Mouse (Mus musculus): ENCODE results near the gene Cntnap5b. TPM values are rescaled to one million over a fixed set of nuclear protein-coding genes. Genes with fewer than 3 reads are reported as not detected.
"Not testable (repeated sequence)": the region's sequence is repeated elsewhere in the genome, so short reads cannot be mapped to it uniquely, and the experiment has no call there.

Gene Cntnap5b
- total and polyA plus RNA-seq, 3 experiments = not detected

GRCm38 (mm10) chr1:99970184-99971086 is 197.9 kb downstream of the Cntnap5b start:
- no peak for TF ChIP-seq NRF1 (IDR thresholded peaks at IDR 0.05; ENCODE audit: low read depth, low read length)
- TF ChIP-seq NELFE (IDR thresholded peaks at IDR 0.05; ENCODE audit: low read depth, low read length) = no peak
- H3K9ac ChIP-seq (ENCODE audit: insufficient read depth, low read depth) = no peak overlapping the region
- DNase-seq (ENCODE audit: extremely low read depth) = no peak

GRCm38 (mm10) chr1:100001226-100001625 is 228.7 kb downstream of the Cntnap5b start:
- H3K9me3 ChIP-seq (replicated peaks; ENCODE audit: low read length) = peaks cover 28% of the 10 kb centered on the region
- H3K4me3 ChIP-seq (replicated peaks in 1 of 3; ENCODE audit: low read depth in 2 of 3, low read length in 2 of 3, poor library complexity in 1 of 3); H3K79me2 ChIP-seq (replicated peaks; ENCODE audit: control insufficient read depth, extremely low read depth, insufficient read depth, poor library complexity, severe bottlenecking); in situ Hi-C loops (cut with MboI; ENCODE audit: low pct_ligation_motif_present, low pct_unique_long_range_greater_than_20kb, low sequenced_read_pairs); dilution Hi-C loops (cut with MboI; ENCODE audit: extremely low pct_ligation_motif_present, extremely low pct_unique_long_range_greater_than_20kb, low sequenced_read_pairs); DNase-seq (ENCODE audit: extremely low read depth); H3K27ac ChIP-seq (ENCODE audit: insufficient read depth, low read depth); H3K4me2 ChIP-seq (ENCODE audit: insufficient read depth, low read depth, poor library complexity, severe bottlenecking); H3K4me1 ChIP-seq (ENCODE audit: control insufficient read depth in 1 of 2, insufficient read depth in 2 of 2); H3K27me3 ChIP-seq (replicated peaks); H3K9ac ChIP-seq (ENCODE audit: insufficient read depth, low read depth); H3K36me3 ChIP-seq (replicated peaks in 1 of 2; ENCODE audit: control insufficient read depth in 1 of 2, insufficient read depth in 1 of 2, low read length in 1 of 2): not testable (repeated sequence)

More at GRCm38 (mm10) chr1:99970184-99971086, 197.9 kb downstream of the Cntnap5b start:
- Histone ChIP-seq H3K27ac (ENCODE audit: insufficient read depth, low read depth) (no peak overlapping the region), H3K27me3 (replicated peaks) (no peaks in the 10 kb centered on the region), H3K4me1 (ENCODE audit: control insufficient read depth in 1 of 2, insufficient read depth in 2 of 2) (no peaks in the 10 kb centered on the region), H3K9me3 (replicated peaks; ENCODE audit: low read length) (peaks cover 41% of the 10 kb centered on the region), H3K36me3 (replicated peaks in 1 of 2; ENCODE audit: control insufficient read depth in 1 of 2, insufficient read depth in 1 of 2, low read length in 1 of 2) (no peaks in the 10 kb centered on the region), H3K4me2 (ENCODE audit: insufficient read depth, low read depth, poor library complexity, severe bottlenecking) (no peak overlapping the region), H3K4me3 (replicated peaks in 1 of 3; ENCODE audit: low read depth in 2 of 3, low read length in 2 of 3, poor library complexity in 1 of 3) (no peak overlapping the region), H3K79me2 (replicated peaks; ENCODE audit: control insufficient read depth, extremely low read depth, insufficient read depth, poor library complexity, severe bottlenecking) (no peaks in the 10 kb centered on the region)
- in situ Hi-C loops (cut with MboI; ENCODE audit: low pct_ligation_motif_present, low pct_unique_long_range_greater_than_20kb, low sequenced_read_pairs) = no loop called here
- dilution Hi-C loops (cut with MboI; ENCODE audit: extremely low pct_ligation_motif_present, extremely low pct_unique_long_range_greater_than_20kb, low sequenced_read_pairs) = no loop called here

- H3K4me2 ChIP-seq (ENCODE audit: insufficient read depth, low read depth, poor library complexity, severe bottlenecking) = no peak overlapping the region
- H3K79me2 ChIP-seq (replicated peaks; ENCODE audit: control insufficient read depth, extremely low read depth, insufficient read depth, poor library complexity, severe bottlenecking) = no peaks in the 10 kb centered on the region
- in situ Hi-C loops (cut with MboI; ENCODE audit: low pct_ligation_motif_present, low pct_unique_long_range_greater_than_20kb, low sequenced_read_pairs) (no loop called here), dilution Hi-C loops (cut with MboI; ENCODE audit: extremely low pct_ligation_motif_present, extremely low pct_unique_long_range_greater_than_20kb, low sequenced_read_pairs) (no loop called here)
- H3K27ac ChIP-seq (ENCODE audit: insufficient read depth, low read depth) = no peak overlapping the region
- no peaks in the 10 kb centered on the region for H3K4me1 ChIP-seq (ENCODE audit: control insufficient read depth in 1 of 2, insufficient read depth in 2 of 2)
- H3K9ac ChIP-seq (ENCODE audit: insufficient read depth, low read depth) = no peak overlapping the region
- TF ChIP-seq EP300 (IDR thresholded peaks at IDR 0.05; ENCODE audit: low read length) (no peak), RCOR1 (conservative IDR thresholded peaks at IDR 0.05; ENCODE audit: low read depth, low read length) (no peak), GABPA (IDR thresholded peaks at IDR 0.05; ENCODE audit: insufficient replicate concordance, low read depth, low read length) (no peak), KAT2A (IDR thresholded peaks at IDR 0.05; ENCODE audit: insufficient replicate concordance, low read length) (no peak), ZNF384 (IDR thresholded peaks at IDR 0.05; ENCODE audit: low read depth, low read length) (no peak), MAX (IDR thresholded peaks at IDR 0.05; ENCODE audit: low read length) (no peak), ZKSCAN1 (IDR thresholded peaks at IDR 0.05; ENCODE audit: borderline replicate concordance, low read depth, low read length) (no peak), CTCF (conservative IDR thresholded peaks at IDR 0.05 in 1 of 2, IDR thresholded peaks at IDR 0.05 in 1 of 2; ENCODE audit: low read depth in 2 of 2, low read length in 2 of 2) (no peak), POLR2AphosphoS2 (IDR thresholded peaks at IDR 0.05; ENCODE audit: low read depth, low read length) (no peak), TCF12 (IDR thresholded peaks at IDR 0.05; ENCODE audit: low read depth, low read length) (no peak)
- DNase-seq (ENCODE audit: extremely low read depth) = no peak
- H3K36me3 ChIP-seq (replicated peaks in 1 of 2; ENCODE audit: control insufficient read depth in 1 of 2, insufficient read depth in 1 of 2, low read length in 1 of 2) = no peaks in the 10 kb centered on the region
- H3K4me3 ChIP-seq (replicated peaks in 1 of 3; ENCODE audit: low read depth in 2 of 3, low read length in 2 of 3, poor library complexity in 1 of 3) = no peak overlapping the region
- peaks cover 15% of the 10 kb centered on the region for H3K9me3 ChIP-seq (replicated peaks; ENCODE audit: low read length)
- H3K27me3 ChIP-seq (replicated peaks) = no peaks in the 10 kb centered on the region
These were observed 233.6 kb downstream of the Cntnap5b start for GRCm38 (mm10) chr1:100006021-100006745.
